Comparison of ENCODE assay signal across 9 mouse cellular contexts in the genomic region with DNA sequence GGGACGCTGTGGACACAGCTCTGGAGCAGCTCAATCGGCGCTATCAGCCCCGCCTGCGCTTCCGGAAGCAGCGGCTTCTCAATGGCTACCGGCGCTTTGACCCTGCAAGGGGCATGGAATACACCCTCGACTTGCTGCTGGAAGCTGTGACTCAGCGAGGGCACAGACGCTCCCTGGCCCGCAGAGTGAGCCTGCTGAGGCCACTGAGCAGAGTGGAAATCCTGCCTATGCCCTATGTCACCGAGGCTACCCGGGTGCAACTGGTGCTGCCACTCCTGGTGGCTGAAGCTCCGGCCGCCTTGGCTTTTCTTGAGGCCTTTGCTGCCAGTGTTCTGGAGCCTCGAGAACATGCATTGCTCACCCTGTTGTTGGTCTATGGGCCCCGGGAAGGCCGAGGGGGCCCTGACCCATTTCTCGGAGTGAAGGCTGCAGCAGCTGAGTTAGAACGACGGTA. TPM values are rescaled to one million over a fixed set of nuclear protein-coding genes. Genes with fewer than 3 reads are reported as not detected.
DNase-seq lines count a peak whose midpoint lies in the region; ATAC-seq and TF ChIP-seq lines count a peak whose summit lies in the region.
"Had no signal": no experiment of that assay in that cellular context is flagged by ENCODE, and none has a peak within 500 bp of the region (broad histone marks: within the 10 kb centered on the region; RNA-seq: fewer than 3 reads in every experiment).

No protein-coding gene starts in this region.

- H3K4me1 ChIP-seq in hindbrain, embryonic 11.5 days (replicated peaks; ENCODE audit: control insufficient read depth, insufficient read depth, low read length): peaks cover 16% of the 10 kb centered on the region
- peaks cover 22% of the 10 kb centered on the region for H3K4me1 ChIP-seq in hindbrain, embryonic 14.5 days (replicated peaks; ENCODE audit: control insufficient read depth, insufficient read depth, low read length)
- H3K4me1 ChIP-seq in heart, postnatal 0 days (ENCODE audit: control insufficient read depth, insufficient read depth): peaks cover 9% of the 10 kb centered on the region
- H3K4me1 ChIP-seq in liver, embryonic 13.5 days (replicated peaks): peaks cover 49% of the 10 kb centered on the region

- no peaks in the 10 kb centered on the region for H3K9me3 ChIP-seq in hindbrain, embryonic 11.5 days (ENCODE audit: control insufficient read depth, low read length)
- no peaks in the 10 kb centered on the region for H3K9me3 ChIP-seq in hindbrain, embryonic 14.5 days (ENCODE audit: control insufficient read depth, low read length)
- no peaks in the 10 kb centered on the region for H3K9me3 ChIP-seq in heart, postnatal 0 days (replicated peaks; ENCODE audit: control insufficient read depth, low read length)
- H3K9me3 ChIP-seq in liver, embryonic 13.5 days (replicated peaks): no peaks in the 10 kb centered on the region

- peaks cover 6% of the 10 kb centered on the region; the same call in 1 of the 2 replicates for H3K27me3 ChIP-seq in hindbrain, embryonic 11.5 days (ENCODE audit: control insufficient read depth, insufficient read depth, low read length)
- H3K27me3 ChIP-seq in hindbrain, embryonic 14.5 days (ENCODE audit: control insufficient read depth, insufficient read depth, low read length): no peaks in the 10 kb centered on the region
- no peaks in the 10 kb centered on the region for H3K27me3 ChIP-seq in heart, postnatal 0 days (ENCODE audit: control insufficient read depth, insufficient read depth, low read length)
- H3K27me3 ChIP-seq in liver, embryonic 13.5 days: peaks cover 42% of the 10 kb centered on the region

- no peak overlapping the region; the same call in 1 of the 2 replicates for H3K4me3 ChIP-seq in hindbrain, embryonic 11.5 days (ENCODE audit: low read depth, low read length)
- H3K4me3 ChIP-seq in hindbrain, embryonic 14.5 days (replicated peaks; ENCODE audit: low read length): no peak overlapping the region
- H3K4me3 ChIP-seq in heart, postnatal 0 days (ENCODE audit: low read depth, low read length): no peak overlapping the region
- H3K4me3 ChIP-seq in liver, embryonic 13.5 days (replicated peaks): peak overlapping the region; percentile 34

- no peak for ATAC-seq in hindbrain, embryonic 11.5 days (ENCODE audit: low FRiP score)
- ATAC-seq in hindbrain, embryonic 14.5 days (ENCODE audit: low FRiP score): no peak
- no peak for ATAC-seq in heart, postnatal 0 days (ENCODE audit: insufficient read depth, low read depth)
- 0 out of 2 replicates have a peak, but pooled peaks have one; percentile 4 for ATAC-seq in liver, embryonic 13.5 days (ENCODE audit: low read depth)
- ATAC-seq in monocyte, adult 5-6 weeks (replicated peaks; ENCODE audit: insufficient number of reproducible peaks, low FRiP score, low TSS enrichment, poor library complexity, severe bottlenecking): no peak

- no peak overlapping the region for H3K9ac ChIP-seq in hindbrain, embryonic 11.5 days (ENCODE audit: low read depth, low read length)
- H3K9ac ChIP-seq in hindbrain, embryonic 14.5 days: no peak overlapping the region; the same call in 1 of the 2 replicates
- H3K9ac ChIP-seq in heart, postnatal 0 days (replicated peaks; ENCODE audit: low read depth, low read length): no peak overlapping the region
- H3K9ac ChIP-seq in liver, embryonic 13.5 days: peak overlapping the region; percentile 45

- TF ChIP-seq EP300 in heart, postnatal 0 days (IDR thresholded peaks at IDR 0.05; ENCODE audit: low read depth): no peak

- TF ChIP-seq CTCF in heart, postnatal 0 days (IDR thresholded peaks at IDR 0.05; ENCODE audit: low read depth): no peak

- DNase-seq in hindbrain, embryonic 11.5 days (ENCODE audit: low spot score): no peak
- no peak for DNase-seq in hindbrain, embryonic 14.5 days (ENCODE audit: low spot score)
- peak; percentile 72 for DNase-seq in adrenal gland, postnatal 25 days
- DNase-seq in heart, postnatal 0 days (ENCODE audit: low spot score): no peak
- DNase-seq in liver, embryonic 13.5 days: no peak
- DNase-seq in spleen, adult 12 weeks (ENCODE audit: low spot score): no peak
- DNase-seq in ovary, postnatal 36 days (ENCODE audit: low spot score): no peak

- WGBS in hindbrain, embryonic 11.5 days: 20% methylated on average over 23 of the region's 23 CpGs
- 24% methylated on average over 23 of the region's 23 CpGs for WGBS in hindbrain, embryonic 14.5 days
- WGBS in heart, postnatal 0 days: 46% methylated on average over 23 of the region's 23 CpGs
- 9% methylated on average over 23 of the region's 23 CpGs for WGBS in liver, embryonic 13.5 days (ENCODE audit: insufficient replicate concordance)

- H3K27ac ChIP-seq in hindbrain, embryonic 11.5 days (ENCODE audit: low read depth, low read length): no peak overlapping the region
- no peak overlapping the region for H3K27ac ChIP-seq in hindbrain, embryonic 14.5 days
- no peak overlapping the region for H3K27ac ChIP-seq in heart, postnatal 0 days (ENCODE audit: low read depth)
- peak overlapping the region; percentile 50 for H3K27ac ChIP-seq in liver, embryonic 13.5 days

- no peaks in the 10 kb centered on the region; the same call in 1 of the 2 replicates for H3K36me3 ChIP-seq in hindbrain, embryonic 11.5 days (ENCODE audit: control insufficient read depth, insufficient read depth, low read length)
- H3K36me3 ChIP-seq in hindbrain, embryonic 14.5 days (replicated peaks; ENCODE audit: control insufficient read depth, insufficient read depth): peaks cover 78% of the 10 kb centered on the region
- peaks cover 57% of the 10 kb centered on the region for H3K36me3 ChIP-seq in heart, postnatal 0 days (replicated peaks; ENCODE audit: control insufficient read depth, insufficient read depth, low read length)
- peaks cover 28% of the 10 kb centered on the region for H3K36me3 ChIP-seq in liver, embryonic 13.5 days

- peak overlapping the region; percentile 15; the same call in 1 of the 2 replicates for H3K4me2 ChIP-seq in hindbrain, embryonic 11.5 days (replicated peaks; ENCODE audit: low read depth, low read length)
- H3K4me2 ChIP-seq in hindbrain, embryonic 14.5 days (replicated peaks): no peak overlapping the region
- peak overlapping the region; percentile 13 for H3K4me2 ChIP-seq in heart, postnatal 0 days (ENCODE audit: low read depth, low read length)
- H3K4me2 ChIP-seq in liver, embryonic 13.5 days: peak overlapping the region; percentile 58

RNA-seq across cellular contexts. Expression of a gene that starts 4.8 kb away (rescaled TPM):
- polyA plus RNA-seq in hindbrain, embryonic 11.5 days (2014; fragmentation: Nextera tagmentation; extraction: Ambion mirVana): 8.6 and 8.7 TPM in 2 replicates
- 14.0 and 14.4 TPM in 2 replicates for polyA plus RNA-seq in hindbrain, embryonic 14.5 days (2014; fragmentation: Nextera tagmentation; extraction: Ambion mirVana)
- 40.7 and 66.4 TPM in 2 replicates for total RNA-seq in adrenal gland, postnatal 25 days (2021)
- 34.9 and 64.4 TPM in 2 replicates for total RNA-seq in heart, postnatal 0 days (2014; rRNA removed; ENCODE audit: low replicate concordance)
- polyA plus RNA-seq in heart, postnatal 0 days (2015; fragmentation: Nextera tagmentation; extraction: Ambion mirVana): 10.5 and 13.2 TPM in 2 replicates
- 11.8 and 12.7 TPM in 2 replicates for polyA plus RNA-seq in liver, embryonic 13.5 days (2015; fragmentation: Nextera tagmentation; extraction: Ambion mirVana)
- 13.2 to 33.8 TPM (median 15.2 TPM) in 3 replicates for total RNA-seq in monocyte, adult 5-6 weeks (2017)

RNA-seq across cellular contexts. Expression of a gene that starts 14.0 kb away (rescaled TPM):
- polyA plus RNA-seq in hindbrain, embryonic 11.5 days (2014; fragmentation: Nextera tagmentation; extraction: Ambion mirVana): 121 and 136 TPM in 2 replicates
- polyA plus RNA-seq in hindbrain, embryonic 14.5 days (2014; fragmentation: Nextera tagmentation; extraction: Ambion mirVana): 72.3 and 87.2 TPM in 2 replicates
- total RNA-seq in adrenal gland, postnatal 25 days (2021): 74.1 and 76.8 TPM in 2 replicates
- total RNA-seq in heart, postnatal 0 days (2014; rRNA removed; ENCODE audit: low replicate concordance): 53.7 and 56.0 TPM in 2 replicates
- 46.0 and 49.6 TPM in 2 replicates for polyA plus RNA-seq in heart, postnatal 0 days (2015; fragmentation: Nextera tagmentation; extraction: Ambion mirVana)
- 72.6 and 81.6 TPM in 2 replicates for polyA plus RNA-seq in liver, embryonic 13.5 days (2015; fragmentation: Nextera tagmentation; extraction: Ambion mirVana)
- total RNA-seq in monocyte, adult 5-6 weeks (2017): 33.8 to 45.3 TPM (median 42.1 TPM) in 3 replicates

RNA-seq across cellular contexts. Expression of a gene that starts 32.9 kb away (rescaled TPM):
- 42.3 and 45.9 TPM in 2 replicates for polyA plus RNA-seq in hindbrain, embryonic 11.5 days (2014; fragmentation: Nextera tagmentation; extraction: Ambion mirVana)
- polyA plus RNA-seq in hindbrain, embryonic 14.5 days (2014; fragmentation: Nextera tagmentation; extraction: Ambion mirVana): 149 and 171 TPM in 2 replicates
- total RNA-seq in adrenal gland, postnatal 25 days (2021): 14.5 and 18.7 TPM in 2 replicates
- total RNA-seq in heart, postnatal 0 days (2014; rRNA removed; ENCODE audit: low replicate concordance): 79.2 and 98.4 TPM in 2 replicates
- 33.9 and 36.9 TPM in 2 replicates for polyA plus RNA-seq in heart, postnatal 0 days (2015; fragmentation: Nextera tagmentation; extraction: Ambion mirVana)
- 1.9 and 2.2 TPM in 2 replicates for polyA plus RNA-seq in liver, embryonic 13.5 days (2015; fragmentation: Nextera tagmentation; extraction: Ambion mirVana)
- 1.3 to 8.1 TPM (median 3.0 TPM) in 3 replicates for total RNA-seq in monocyte, adult 5-6 weeks (2017)

RNA-seq across cellular contexts. Expression of a gene that starts 34.7 kb away (rescaled TPM):
- polyA plus RNA-seq in hindbrain, embryonic 11.5 days (2014; fragmentation: Nextera tagmentation; extraction: Ambion mirVana): 0.14 TPM in 1 of 2 replicates, not detected in the other
- 0.10 and 0.19 TPM in 2 replicates for polyA plus RNA-seq in hindbrain, embryonic 14.5 days (2014; fragmentation: Nextera tagmentation; extraction: Ambion mirVana)
- total RNA-seq in adrenal gland, postnatal 25 days (2021): not detected in 2 replicates
- not detected in 2 replicates for total RNA-seq in heart, postnatal 0 days (2014; rRNA removed; ENCODE audit: low replicate concordance)
- not detected in 2 replicates for polyA plus RNA-seq in heart, postnatal 0 days (2015; fragmentation: Nextera tagmentation; extraction: Ambion mirVana)
- polyA plus RNA-seq in liver, embryonic 13.5 days (2015; fragmentation: Nextera tagmentation; extraction: Ambion mirVana): not detected in 2 replicates
- total RNA-seq in monocyte, adult 5-6 weeks (2017): not detected in 3 replicates
- total RNA-seq: heart, postnatal 36 days had no signal

RNA-seq across cellular contexts. Expression of a gene that starts 50.5 kb away (rescaled TPM):
- 0.20 and 0.33 TPM in 2 replicates for polyA plus RNA-seq in hindbrain, embryonic 11.5 days (2014; fragmentation: Nextera tagmentation; extraction: Ambion mirVana)
- polyA plus RNA-seq in hindbrain, embryonic 14.5 days (2014; fragmentation: Nextera tagmentation; extraction: Ambion mirVana): 0.22 and 0.23 TPM in 2 replicates
- 0.67 TPM in 1 of 2 replicates, not detected in the other for total RNA-seq in adrenal gland, postnatal 25 days (2021)
- 34.4 and 44.0 TPM in 2 replicates for total RNA-seq in heart, postnatal 0 days (2014; rRNA removed; ENCODE audit: low replicate concordance)
- 20.8 and 24.3 TPM in 2 replicates for polyA plus RNA-seq in heart, postnatal 0 days (2015; fragmentation: Nextera tagmentation; extraction: Ambion mirVana)
- polyA plus RNA-seq in liver, embryonic 13.5 days (2015; fragmentation: Nextera tagmentation; extraction: Ambion mirVana): 0.10 and 0.15 TPM in 2 replicates
- total RNA-seq in monocyte, adult 5-6 weeks (2017): not detected in 3 replicates

Comparison
In these comparisons a context has a peak if more than half of its experiments do, and no peak if none do; other contexts are left out.
1. RNA of a gene that starts 32.9 kb away (polyA plus RNA-seq): 149 to 171 TPM in hindbrain, embryonic 14.5 days, 42.3 to 45.9 TPM in hindbrain, embryonic 11.5 days and 33.9 to 36.9 TPM in heart, postnatal 0 days; 1.9 to 2.2 TPM in liver, embryonic 13.5 days; every median in the first group is over 10 times any median in the second.